Mouse (Mus musculus) heart, embryonic 15.5 days (tissue): ENCODE measurements around the gene Ptpn13. TPM values are rescaled to one million over a fixed set of nuclear protein-coding genes. Genes with fewer than 3 reads are reported as not detected.

Experiments
- ATAC-seq: fragments of 200-750 bp; cut with Nextera tagmentation; replicated peaks from 2 replicates; pipeline ENCODE4 v1.8.0; 2017; ENCODE audit warnings: low read depth, moderate TSS enrichment; ENCODE audit not compliant: insufficient number of reproducible peaks, insufficient read depth, low FRiP score
- H3K27ac ChIP-seq: fragments of 300-500 bp; sonication (generic); 2 replicates; pipeline ENCODE4 v1.5.1; 2015; ENCODE audit warnings: mild to moderate bottlenecking, inconsistent platforms
- H3K27me3 ChIP-seq: fragments of 300-500 bp; sonication (generic); 2 replicates; pipeline ENCODE4 v1.6.1; 2015; ENCODE audit warnings: inconsistent platforms
- H3K36me3 ChIP-seq: fragments of 300-500 bp; sonication (generic); 2 replicates; pipeline ENCODE4 v1.6.1; 2015; ENCODE audit warnings: mild to moderate bottlenecking, inconsistent platforms
- H3K4me1 ChIP-seq: fragments of 300-500 bp; sonication (generic); replicated peaks from 2 replicates; pipeline ENCODE4 v1.6.1; 2015; ENCODE audit warnings: inconsistent platforms
- H3K4me2 ChIP-seq: fragments of 300-500 bp; sonication (generic); 2 replicates; pipeline ENCODE4 v1.6.1; 2015; ENCODE audit warnings: inconsistent platforms, mild to moderate bottlenecking, moderate library complexity
- H3K4me3 ChIP-seq: fragments of 300-500 bp; sonication (generic); 2 replicates; pipeline ENCODE4 v1.5.1; 2015; ENCODE audit warnings: mild to moderate bottlenecking, inconsistent platforms
- H3K9ac ChIP-seq: fragments of 300-500 bp; sonication (generic); 2 replicates; pipeline ENCODE4 v1.6.1; 2015; ENCODE audit warnings: mild to moderate bottlenecking, inconsistent platforms
- H3K9me3 ChIP-seq: fragments of 300-500 bp; sonication (generic); replicated peaks from 2 replicates; pipeline ENCODE4 v1.6.1; 2016; ENCODE audit warnings: inconsistent platforms
- WGBS: fragments of 180-500 bp; shearing (Covaris S2); methylation state at CpG from one replicate; pipeline ENCODE4 v1.1.7; 2015; ENCODE audit warnings: mixed read lengths; 5-methylcytosine and 5-hydroxymethylcytosine counted together
- polyA plus RNA-seq: library from polyadenylated mRNA; unstranded; fragments of >200 nt; fragmentation: Nextera tagmentation; extraction: Ambion mirVana; gene quantifications from 2 replicates; pipeline ENCODE4 v1.2.1, GENCODE M21; 2015

Gene Ptpn13
- polyA plus RNA-seq, 1 experiment from 2014 or later = 5.9 TPM

DNA sequence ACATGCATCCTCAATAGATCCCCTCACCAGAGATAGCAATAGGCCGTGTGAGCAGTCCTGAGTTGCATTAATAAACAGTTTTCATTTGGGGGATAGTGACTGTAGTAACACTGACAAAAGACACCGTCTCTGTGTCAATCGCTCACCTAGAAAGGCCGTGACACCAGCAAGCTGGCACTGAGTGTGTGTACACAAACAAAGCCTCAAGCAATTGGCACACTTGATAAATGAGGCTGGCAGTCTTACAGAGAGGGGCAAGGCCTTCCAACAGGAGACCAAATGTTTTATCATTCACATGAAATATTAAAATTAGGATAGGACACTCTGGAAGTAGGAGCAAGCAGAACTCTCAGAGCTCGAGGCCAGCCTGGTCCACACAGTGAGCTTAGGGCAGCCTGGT lies 197.3 kb downstream of the Ptpn13 start:
- H3K4me3 ChIP-seq = no peak overlapping the region
- no peak overlapping the region for H3K9ac ChIP-seq
- no peak overlapping the region for H3K27ac ChIP-seq
- no peak overlapping the region for H3K4me2 ChIP-seq
- 77% methylated on average over 5 of the region's 5 CpGs for WGBS
- no peaks in the 10 kb centered on the region for H3K36me3 ChIP-seq
- no peaks in the 10 kb centered on the region for H3K9me3 ChIP-seq
- no peak for ATAC-seq
- H3K27me3 ChIP-seq = no peaks in the 10 kb centered on the region
- H3K4me1 ChIP-seq = peaks cover 20% of the 10 kb centered on the region

DNA sequence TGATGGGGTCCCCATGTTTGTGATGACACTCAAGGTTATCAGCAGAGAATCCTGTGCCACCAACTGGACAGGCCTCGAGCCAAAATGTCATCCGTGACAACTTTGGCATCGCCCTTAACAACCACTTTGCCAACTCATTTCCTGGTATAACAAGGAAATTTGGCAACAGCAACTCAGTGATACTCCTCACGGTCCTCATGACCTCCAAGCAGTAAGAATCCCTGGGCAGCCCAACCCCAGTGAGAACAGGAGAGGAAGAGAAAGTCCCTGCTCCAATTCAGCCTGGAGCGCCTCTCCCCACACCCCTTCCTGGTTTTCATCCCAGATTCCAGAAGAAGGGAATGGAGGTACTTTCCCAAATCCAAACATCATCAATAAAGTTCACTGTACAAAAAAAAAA lies 199.8 kb downstream of the Ptpn13 start:
- Histone ChIP-seq H3K27me3 (no peaks in the 10 kb centered on the region), H3K4me2 (no peak overlapping the region), H3K4me3 (no peak overlapping the region), H3K4me1 (peaks cover 39% of the 10 kb centered on the region), H3K9me3 (no peaks in the 10 kb centered on the region), H3K36me3 (no peaks in the 10 kb centered on the region), H3K9ac (no peak overlapping the region), H3K27ac (no peak overlapping the region)
- ATAC-seq = no peak
- WGBS = 82% methylated on average over 5 of the region's 5 CpGs

DNA sequence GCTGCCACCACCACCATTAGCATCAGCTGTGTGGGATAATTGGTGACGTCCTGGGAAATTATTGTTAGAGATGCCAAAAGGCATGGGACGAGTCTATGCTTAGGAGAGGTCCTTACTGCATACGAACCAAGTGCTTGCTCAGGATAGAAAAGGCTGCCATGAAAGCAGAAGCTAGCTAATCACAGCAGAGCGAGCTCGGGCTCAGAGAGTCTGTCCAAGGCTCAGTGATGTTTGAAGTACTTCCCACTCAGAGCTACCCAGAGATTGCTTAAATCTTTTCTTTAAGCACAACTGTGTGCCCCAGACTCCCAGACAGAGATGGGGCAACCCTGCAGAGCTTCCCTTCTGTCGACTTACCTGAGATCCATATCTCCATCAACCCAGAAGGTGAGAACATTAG lies 203.5 kb downstream of the Ptpn13 start:
- H3K4me2 ChIP-seq = peak overlapping the region; percentile 43
- no peak overlapping the region for H3K9ac ChIP-seq
- no peaks in the 10 kb centered on the region for H3K36me3 ChIP-seq
- no peaks in the 10 kb centered on the region for H3K9me3 ChIP-seq
- peaks cover 26% of the 10 kb centered on the region for H3K4me1 ChIP-seq
- WGBS = 72% methylated on average over 6 of the region's 6 CpGs
- peak overlapping the region; percentile 89 for H3K27ac ChIP-seq
- no peak for ATAC-seq
- H3K4me3 ChIP-seq = no peak overlapping the region
- no peaks in the 10 kb centered on the region for H3K27me3 ChIP-seq

DNA sequence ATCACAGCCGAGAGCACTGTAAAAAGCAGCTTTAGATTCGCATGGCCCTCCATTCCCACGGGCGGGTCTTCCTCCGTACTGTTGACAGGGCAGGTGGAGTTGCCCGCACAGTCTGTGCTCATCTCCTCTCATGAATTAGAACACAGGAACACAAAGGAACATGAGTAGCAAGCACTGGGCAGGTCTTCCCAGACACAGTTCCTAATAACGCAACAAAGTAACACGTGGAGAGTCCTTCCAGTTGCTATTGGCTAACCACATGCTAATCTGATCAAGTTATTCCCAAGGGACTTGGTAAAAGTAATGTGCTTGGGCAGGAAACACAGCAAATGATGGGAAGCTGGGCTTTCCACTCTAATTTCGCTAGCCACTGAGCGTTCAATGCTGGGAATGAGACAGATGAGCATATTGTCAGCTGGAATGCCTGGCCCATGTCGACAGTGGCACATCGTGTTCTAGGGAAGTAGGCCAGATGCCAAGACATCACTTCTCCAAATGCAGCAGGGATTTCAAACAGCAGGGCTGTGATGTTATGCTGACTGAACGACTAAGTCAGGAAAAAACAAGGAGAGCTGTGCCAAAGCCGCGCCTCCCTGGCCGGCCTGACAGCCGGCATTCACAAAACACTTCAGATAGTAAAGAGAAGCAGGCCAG lies 204.2 kb downstream of the Ptpn13 start, which contains the start of gene Slc10a6:
Slc10a6 (minus strand) TSS at position 293 of the 654 bp plus-strand sequence.
- no peak within 1 kb of the TSS for H3K9ac ChIP-seq
- 0 out of 2 replicates have a peak within 1 kb of the TSS, but pooled peaks have one; percentile 9 for H3K4me3 ChIP-seq
- peaks cover 26% of the 10 kb centered on the region for H3K4me1 ChIP-seq
- no peaks in the 10 kb centered on the region for H3K27me3 ChIP-seq
- H3K9me3 ChIP-seq = no peaks in the 10 kb centered on the region
- 31% methylated on average over 17 of the region's 17 CpGs for WGBS
- H3K27ac ChIP-seq = peak within 1 kb of the TSS; percentile 89
- peak; percentile 94 for ATAC-seq
- no peaks in the 10 kb centered on the region for H3K36me3 ChIP-seq
- peak within 1 kb of the TSS; percentile 43 for H3K4me2 ChIP-seq

DNA sequence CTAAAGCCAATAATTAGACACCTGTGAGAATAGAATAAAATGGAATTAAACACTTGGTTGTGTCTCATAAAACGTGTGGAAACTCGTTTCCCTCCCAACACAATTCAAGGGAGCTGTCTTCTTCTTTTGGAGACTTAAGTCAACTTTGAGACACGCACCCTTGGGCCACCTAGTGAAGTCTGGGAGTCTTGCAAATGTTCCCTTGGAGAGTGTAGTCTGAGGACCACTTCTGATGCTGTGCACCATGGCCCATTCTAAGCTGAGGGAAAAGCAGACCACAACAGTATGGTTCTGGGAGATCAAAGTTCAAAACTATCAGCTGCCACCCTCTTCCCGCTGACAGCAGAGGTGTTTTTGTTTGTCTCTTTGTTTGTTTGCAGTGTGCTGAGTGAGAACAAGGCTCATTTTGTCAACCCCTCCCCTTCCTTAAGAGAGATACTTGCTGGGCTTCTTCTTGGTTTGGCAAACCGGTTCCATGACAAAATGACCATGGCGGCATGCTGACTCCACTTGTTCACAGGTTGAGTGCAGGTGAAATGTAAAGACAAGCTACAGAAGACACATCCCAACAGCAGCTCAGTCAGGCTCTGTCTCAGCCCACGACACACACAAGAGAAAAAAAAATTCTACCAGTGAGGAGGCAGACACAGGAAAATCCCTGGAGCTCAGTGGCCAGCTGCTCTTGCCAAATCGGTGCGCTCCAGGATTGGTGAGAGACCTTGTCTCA lies 205.0 kb downstream of the Ptpn13 start:
- H3K9ac ChIP-seq = no peak overlapping the region
- WGBS = 55% methylated on average over 9 of the region's 9 CpGs
- H3K36me3 ChIP-seq = no peaks in the 10 kb centered on the region
- H3K4me1 ChIP-seq = peaks cover 26% of the 10 kb centered on the region
- ATAC-seq = no peak
- H3K27ac ChIP-seq = peak overlapping the region; percentile 89
- no peak overlapping the region for H3K4me3 ChIP-seq
- H3K9me3 ChIP-seq = no peaks in the 10 kb centered on the region
- no peaks in the 10 kb centered on the region for H3K27me3 ChIP-seq
- H3K4me2 ChIP-seq = peak overlapping the region; percentile 43

DNA sequence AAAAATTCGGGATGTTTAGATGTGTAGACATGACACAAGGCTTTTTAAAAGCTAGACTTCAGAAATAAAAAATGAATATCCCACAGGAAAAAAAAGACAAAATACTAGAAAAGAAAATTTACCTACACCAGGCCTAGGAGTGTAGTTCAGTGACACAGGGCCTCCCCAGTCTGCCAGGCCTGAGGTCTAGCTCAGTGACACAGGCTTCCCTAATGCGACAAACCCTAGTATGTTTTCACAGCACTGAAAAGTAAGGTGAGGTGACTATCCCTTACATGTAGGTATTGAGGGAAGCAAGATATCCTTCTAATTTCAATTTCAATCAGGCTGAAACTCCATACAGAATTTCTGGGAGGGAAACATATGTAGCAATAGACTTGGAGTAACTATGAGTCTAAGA lies 212.2 kb downstream of the Ptpn13 start:
- no peak overlapping the region for H3K4me3 ChIP-seq
- no peaks in the 10 kb centered on the region for H3K9me3 ChIP-seq
- 77% methylated on average over 2 of the region's 2 CpGs for WGBS
- no peak for ATAC-seq
- no peak overlapping the region for H3K4me2 ChIP-seq
- H3K9ac ChIP-seq = no peak overlapping the region
- no peak overlapping the region for H3K27ac ChIP-seq
- no peaks in the 10 kb centered on the region for H3K4me1 ChIP-seq
- H3K36me3 ChIP-seq = no peaks in the 10 kb centered on the region
- H3K27me3 ChIP-seq = no peaks in the 10 kb centered on the region

DNA sequence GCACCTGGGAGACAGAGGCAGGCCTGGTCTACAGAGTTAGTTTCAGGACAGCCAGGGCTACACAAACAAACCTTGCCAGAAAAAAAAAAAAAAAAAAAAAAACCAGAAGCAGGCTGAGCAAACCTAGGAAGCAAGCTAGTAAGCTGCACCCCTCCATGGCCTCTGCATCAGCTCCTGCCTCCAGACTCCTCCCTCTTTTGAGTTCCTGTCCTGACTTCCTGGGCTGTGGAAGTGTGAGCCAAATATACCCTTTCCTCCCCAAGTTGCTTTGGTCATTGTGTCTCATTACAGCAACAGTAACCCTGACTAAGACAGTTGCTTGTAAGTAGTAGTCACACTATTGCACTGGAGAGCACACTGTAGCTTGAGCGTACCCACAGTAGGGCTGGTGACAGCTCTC lies 219.2 kb downstream of the Ptpn13 start:
- no peak overlapping the region for H3K9ac ChIP-seq
- WGBS = 90% methylated on average over 1 of the region's 1 CpGs
- no peaks in the 10 kb centered on the region for H3K27me3 ChIP-seq
- no peak overlapping the region for H3K27ac ChIP-seq
- H3K4me1 ChIP-seq = 0 out of 2 replicates have a peak, but pooled peaks cover 3% of the 10 kb centered on the region
- H3K4me3 ChIP-seq = no peak overlapping the region
- H3K4me2 ChIP-seq = no peak overlapping the region
- no peaks in the 10 kb centered on the region for H3K36me3 ChIP-seq
- ATAC-seq = no peak
- H3K9me3 ChIP-seq = no peaks in the 10 kb centered on the region

DNA sequence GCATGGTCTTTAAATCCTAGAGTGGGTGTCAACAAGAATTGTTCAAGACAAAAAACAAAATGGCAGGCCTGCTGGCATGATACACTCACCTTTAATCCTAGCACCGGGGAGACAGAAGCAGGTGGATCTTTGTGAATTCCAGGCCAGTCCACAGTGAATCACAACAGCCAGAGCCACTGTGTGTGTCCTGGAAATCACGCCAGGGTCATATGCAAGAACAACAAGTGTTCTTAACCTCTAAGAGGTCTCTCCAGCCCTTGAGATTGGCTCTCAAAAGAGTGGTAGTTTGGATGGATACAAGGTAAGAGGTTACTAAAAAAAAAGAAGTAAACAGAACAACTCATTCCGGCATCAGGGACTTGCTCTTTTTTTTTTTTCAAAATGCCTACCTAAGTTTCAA lies 222.3 kb downstream of the Ptpn13 start:
- no peak overlapping the region for H3K4me3 ChIP-seq
- no peak overlapping the region for H3K9ac ChIP-seq
- H3K9me3 ChIP-seq = no peaks in the 10 kb centered on the region
- no peak overlapping the region for H3K4me2 ChIP-seq
- no peaks in the 10 kb centered on the region for H3K27me3 ChIP-seq
- WGBS = 73% methylated on average over 3 of the region's 3 CpGs
- H3K27ac ChIP-seq = no peak overlapping the region
- H3K36me3 ChIP-seq = no peaks in the 10 kb centered on the region
- 0 out of 2 replicates have a peak, but pooled peaks cover 3% of the 10 kb centered on the region for H3K4me1 ChIP-seq
- ATAC-seq = no peak

Other genes with a start within 250 kb of the Ptpn13 start
- 2.0 and 2.6 TPM in 2 replicates for gene Mapk10, start 213.9 kb upstream of the Ptpn13 start, polyA plus RNA-seq
- gene Slc10a6, start 204.2 kb downstream of the Ptpn13 start, polyA plus RNA-seq = 1.5 and 1.7 TPM in 2 replicates
- gene 1700016H13Rik, start 230.8 kb downstream of the Ptpn13 start, polyA plus RNA-seq = 0.24 and 0.34 TPM in 2 replicates